Mouse (Mus musculus) c-Kit-positive CD71-negative TER-119-negative erythroid progenitor cells, embryonic 14.5 days (primary cell): ENCODE results near the gene Gm45753.
"Not testable (repeated sequence)": the region's sequence is repeated elsewhere in the genome, so short reads cannot be mapped to it uniquely, and the experiment has no call there.

ENCODE experiments used
- DNase-seq: peaks from one replicate; pipeline ENCODE4 v3.0.0-alpha.2; 2013; ENCODE audit warnings: low read depth

The Gm45753 gene

GRCm38 (mm10) chr8:45308366-45308765, at the start of gene Gm45753:
Gene Gm45753, minus strand, starts transcription at chr8:45308466.
- DNase-seq: no peak

- DNase-seq: no peak
Measured at GRCm38 (mm10) chr8:45355809-45356208, 47.5 kb upstream of the Gm45753 start.

- peak; percentile 47 for DNase-seq
Measured at GRCm38 (mm10) chr8:45345031-45345430, 36.8 kb upstream of the Gm45753 start.

- no peak for DNase-seq
Measured at GRCm38 (mm10) chr8:45344298-45344697, 36.0 kb upstream of the Gm45753 start.

GRCm38 (mm10) chr8:45341630-45342628, 33.7 kb upstream of the Gm45753 start:
- DNase-seq: no peak

- DNase-seq: no peak
Measured at GRCm38 (mm10) chr8:45333493-45333892, 25.2 kb upstream of the Gm45753 start.

- DNase-seq: peak; percentile 50
Measured at GRCm38 (mm10) chr8:45332685-45333409, 24.6 kb upstream of the Gm45753 start, which contains the start of gene Cyp4v3. Gene Cyp4v3, minus strand, starts transcription at chr8:45333216.

- DNase-seq: no peak
Measured at GRCm38 (mm10) chr8:45330856-45331255, 22.6 kb upstream of the Gm45753 start.

- DNase-seq: no peak
Measured at GRCm38 (mm10) chr8:45329206-45329980, 21.1 kb upstream of the Gm45753 start.

GRCm38 (mm10) chr8:45327076-45327475, 18.8 kb upstream of the Gm45753 start:
- DNase-seq: not testable (repeated sequence)

GRCm38 (mm10) chr8:45324151-45324550, 15.9 kb upstream of the Gm45753 start:
- no peak for DNase-seq

- DNase-seq: no peak
Measured at GRCm38 (mm10) chr8:45321365-45321764, 13.1 kb upstream of the Gm45753 start.

- no peak for DNase-seq
Measured at GRCm38 (mm10) chr8:45320930-45321329, 12.7 kb upstream of the Gm45753 start.

GRCm38 (mm10) chr8:45310967-45311366, 2.7 kb upstream of the Gm45753 start:
- DNase-seq: no peak

GRCm38 (mm10) chr8:45305479-45305878, 2.8 kb downstream of the Gm45753 start:
- no peak for DNase-seq

- DNase-seq: no peak
Measured at GRCm38 (mm10) chr8:45304354-45304753, 3.9 kb downstream of the Gm45753 start.

GRCm38 (mm10) chr8:45302390-45302789, 5.9 kb downstream of the Gm45753 start:
- no peak for DNase-seq

- no peak for DNase-seq
Measured at GRCm38 (mm10) chr8:45295276-45295675, 13.0 kb downstream of the Gm45753 start.

GRCm38 (mm10) chr8:45294687-45295086, 13.6 kb downstream of the Gm45753 start, which contains the start of gene Klkb1:
Gene Klkb1, minus strand, starts transcription at chr8:45294859.
- DNase-seq: no peak

GRCm38 (mm10) chr8:45291790-45292189, 16.5 kb downstream of the Gm45753 start:
- DNase-seq: no peak

GRCm38 (mm10) chr8:45281630-45282029, 26.6 kb downstream of the Gm45753 start:
- no peak for DNase-seq

GRCm38 (mm10) chr8:45277453-45277852, 30.8 kb downstream of the Gm45753 start:
- no peak for DNase-seq
